Mouse (Mus musculus) erythroblast, adult 5-6 weeks (primary cell): ENCODE results near the gene Snrpa. TPM values are rescaled to one million over a fixed set of nuclear protein-coding genes. Genes with fewer than 3 reads are reported as not detected.

Source experiments
- total RNA-seq, 2 experiments: library from RNA; stranded (forward) in 1 of 2; stranded (reverse) in 1 of 2; fragments of 150-400 nt in 1 of 2; fragments of 200-764, 138-1000 nt in 1 of 2; gene quantifications; 2 replicates each; pipeline versions ENCODE4 v1.2.3 to v1.2.4; 2015 to 2017; ENCODE audit warnings: low replicate concordance in 2 of 2

The Snrpa gene
- total RNA-seq, 2 experiments from 2014 or later, result 12.7 to 43.2 TPM

Other genes with a start within 250 kb of the Snrpa start
- not detected in 2 replicates for gene Cyp2a12, start 167.2 kb downstream of the Snrpa start, total RNA-seq (2015; ENCODE audit: low replicate concordance)
- not detected in 2 replicates for gene Cyp2a12, start 167.2 kb downstream of the Snrpa start, total RNA-seq (2017; ENCODE audit: low replicate concordance)
- gene Cyp2f2, start 76.4 kb downstream of the Snrpa start, total RNA-seq (2015; ENCODE audit: low replicate concordance), result not detected in 2 replicates
- gene Cyp2f2, start 76.4 kb downstream of the Snrpa start, total RNA-seq (2017; ENCODE audit: low replicate concordance), result not detected in 2 replicates
- not detected in 2 replicates for gene Cyp2t4, start 42.6 kb downstream of the Snrpa start, total RNA-seq (2015; ENCODE audit: low replicate concordance)
- gene Cyp2t4, start 42.6 kb downstream of the Snrpa start, total RNA-seq (2017; ENCODE audit: low replicate concordance), result not detected in 2 replicates
- 1.3 and 7.7 TPM in 2 replicates for gene Egln2, start 29.5 kb downstream of the Snrpa start, total RNA-seq (2015; ENCODE audit: low replicate concordance)
- gene Egln2, start 29.5 kb downstream of the Snrpa start, total RNA-seq (2017; ENCODE audit: low replicate concordance), result 7.6 and 10.0 TPM in 2 replicates
- 11.1 and 18.0 TPM in 2 replicates for gene Rab4b, start 17.4 kb downstream of the Snrpa start, total RNA-seq (2015; ENCODE audit: low replicate concordance)
- gene Rab4b, start 17.4 kb downstream of the Snrpa start, total RNA-seq (2017; ENCODE audit: low replicate concordance), result 4.0 and 7.8 TPM in 2 replicates
- gene Gm21983, start 15.2 kb downstream of the Snrpa start, total RNA-seq (2015; ENCODE audit: low replicate concordance), result not detected in 2 replicates
- gene Gm21983, start 15.2 kb downstream of the Snrpa start, total RNA-seq (2017; ENCODE audit: low replicate concordance), result not detected in 2 replicates
- gene Mia, start 15.1 kb downstream of the Snrpa start, total RNA-seq (2015; ENCODE audit: low replicate concordance), result not detected in 2 replicates
- gene Mia, start 15.1 kb downstream of the Snrpa start, total RNA-seq (2017; ENCODE audit: low replicate concordance), result not detected in 2 replicates
- 0.63 and 2.3 TPM in 2 replicates for gene BC024978, start 490 bp downstream of the Snrpa start, total RNA-seq (2015; ENCODE audit: low replicate concordance)
- gene BC024978, start 490 bp downstream of the Snrpa start, total RNA-seq (2017; ENCODE audit: low replicate concordance), result 0.34 and 0.84 TPM in 2 replicates
- gene Itpkc, start 32.4 kb upstream of the Snrpa start, total RNA-seq (2015; ENCODE audit: low replicate concordance), result 2.3 TPM in 1 of 2 replicates, not detected in the other
- gene Itpkc, start 32.4 kb upstream of the Snrpa start, total RNA-seq (2017; ENCODE audit: low replicate concordance), result 0.60 and 1.5 TPM in 2 replicates
- 2.1 and 3.5 TPM in 2 replicates for gene Coq8b, start 36.8 kb upstream of the Snrpa start, total RNA-seq (2015; ENCODE audit: low replicate concordance)
- gene Coq8b, start 36.8 kb upstream of the Snrpa start, total RNA-seq (2017; ENCODE audit: low replicate concordance), result 2.9 and 4.5 TPM in 2 replicates
- 0.42 and 0.58 TPM in 2 replicates for gene Numbl, start 62.2 kb upstream of the Snrpa start, total RNA-seq (2015; ENCODE audit: low replicate concordance)
- gene Numbl, start 62.2 kb upstream of the Snrpa start, total RNA-seq (2017; ENCODE audit: low replicate concordance), result 0.17 and 1.5 TPM in 2 replicates
- not detected in 2 replicates for gene Ltbp4, start 141.4 kb upstream of the Snrpa start, total RNA-seq (2015; ENCODE audit: low replicate concordance)
- gene Ltbp4, start 141.4 kb upstream of the Snrpa start, total RNA-seq (2017; ENCODE audit: low replicate concordance), result 1.2 TPM in 1 of 2 replicates, not detected in the other
- gene Shkbp1, start 159.7 kb upstream of the Snrpa start, total RNA-seq (2015; ENCODE audit: low replicate concordance), result 9.0 and 13.3 TPM in 2 replicates
- gene Shkbp1, start 159.7 kb upstream of the Snrpa start, total RNA-seq (2017; ENCODE audit: low replicate concordance), result 3.4 and 10.0 TPM in 2 replicates
- gene Gm20479, start 161.1 kb upstream of the Snrpa start, total RNA-seq (2015; ENCODE audit: low replicate concordance), result not detected in 2 replicates
- gene Gm20479, start 161.1 kb upstream of the Snrpa start, total RNA-seq (2017; ENCODE audit: low replicate concordance), result not detected in 2 replicates